Mouse (Mus musculus) embryonic facial prominence, embryonic 11.5 days (tissue): Measurements from ENCODE around the gene Adcy2. TPM values are rescaled to one million over a fixed set of nuclear protein-coding genes. Genes with fewer than 3 reads are reported as not detected.

Source experiments
- ATAC-seq: fragments of 200-750 bp; cut with Nextera tagmentation; replicated peaks from 2 replicates; pipeline ENCODE4 v1.8.0; 2017; ENCODE audit warnings: low read depth; ENCODE audit not compliant: insufficient number of reproducible peaks, low FRiP score, low TSS enrichment
- DNase-seq: peaks from one replicate; pipeline ENCODE4 v3.0.0-alpha.2; 2015; ENCODE audit warnings: low spot score
- H3K27ac ChIP-seq: fragments of 300-500 bp; sonication (generic); replicated peaks from 2 replicates; pipeline ENCODE4 v1.5.1; 2014; ENCODE audit warnings: mild to moderate bottlenecking, low read depth, low read length, control low read depth
- H3K27me3 ChIP-seq: fragments of 300-500 bp; sonication (generic); 2 replicates; pipeline ENCODE4 v1.6.1; 2014; ENCODE audit warnings: mild to moderate bottlenecking, low read length, moderate library complexity, mixed read lengths; ENCODE audit not compliant: control insufficient read depth, insufficient read depth
- H3K36me3 ChIP-seq: fragments of 300-500 bp; sonication (generic); replicated peaks from 2 replicates; pipeline ENCODE4 v1.6.1; 2014; ENCODE audit warnings: low read depth, mild to moderate bottlenecking, low read length, moderate library complexity, mixed read lengths; ENCODE audit not compliant: control insufficient read depth, insufficient read depth
- H3K4me1 ChIP-seq: fragments of 300-500 bp; sonication (generic); 2 replicates; pipeline ENCODE4 v1.6.1; 2014; ENCODE audit warnings: low read length, mixed read lengths; ENCODE audit not compliant: control insufficient read depth, insufficient read depth
- H3K4me2 ChIP-seq: fragments of 300-500 bp; sonication (generic); 2 replicates; pipeline ENCODE4 v1.6.1; 2014; ENCODE audit warnings: low read depth, mild to moderate bottlenecking, control low read depth, low read length, moderate library complexity
- H3K4me3 ChIP-seq: fragments of 300-500 bp; sonication (generic); 2 replicates; pipeline ENCODE4 v1.5.1; 2014; ENCODE audit warnings: low read depth, low read length, control low read depth
- H3K9ac ChIP-seq: fragments of 300-500 bp; sonication (generic); replicated peaks from 2 replicates; pipeline ENCODE4 v1.6.1; 2014; ENCODE audit warnings: mild to moderate bottlenecking, control low read depth, low read length
- H3K9me3 ChIP-seq: fragments of 300-500 bp; sonication (generic); replicated peaks from 2 replicates; pipeline ENCODE4 v1.6.1; 2016; ENCODE audit warnings: mild to moderate bottlenecking, low read length, inconsistent platforms, mixed read lengths; ENCODE audit not compliant: control insufficient read depth
- WGBS: fragments of 180-500 bp; shearing (Covaris S2); extraction: QIAGEN DNeasy Blood & Tissue Kit; methylation state at CpG from one replicate; pipeline ENCODE4 v1.1.7; 2014; 5-methylcytosine and 5-hydroxymethylcytosine counted together
- polyA plus RNA-seq: library from polyadenylated mRNA; unstranded; fragments of >200 nt; fragmentation: Nextera tagmentation; extraction: Ambion mirVana; gene quantifications from 2 replicates; pipeline ENCODE4 v1.2.1, GENCODE M21; 2014

Adcy2 gene
- polyA plus RNA-seq, 1 experiment from 2014 or later: 2.1 TPM

DNA sequence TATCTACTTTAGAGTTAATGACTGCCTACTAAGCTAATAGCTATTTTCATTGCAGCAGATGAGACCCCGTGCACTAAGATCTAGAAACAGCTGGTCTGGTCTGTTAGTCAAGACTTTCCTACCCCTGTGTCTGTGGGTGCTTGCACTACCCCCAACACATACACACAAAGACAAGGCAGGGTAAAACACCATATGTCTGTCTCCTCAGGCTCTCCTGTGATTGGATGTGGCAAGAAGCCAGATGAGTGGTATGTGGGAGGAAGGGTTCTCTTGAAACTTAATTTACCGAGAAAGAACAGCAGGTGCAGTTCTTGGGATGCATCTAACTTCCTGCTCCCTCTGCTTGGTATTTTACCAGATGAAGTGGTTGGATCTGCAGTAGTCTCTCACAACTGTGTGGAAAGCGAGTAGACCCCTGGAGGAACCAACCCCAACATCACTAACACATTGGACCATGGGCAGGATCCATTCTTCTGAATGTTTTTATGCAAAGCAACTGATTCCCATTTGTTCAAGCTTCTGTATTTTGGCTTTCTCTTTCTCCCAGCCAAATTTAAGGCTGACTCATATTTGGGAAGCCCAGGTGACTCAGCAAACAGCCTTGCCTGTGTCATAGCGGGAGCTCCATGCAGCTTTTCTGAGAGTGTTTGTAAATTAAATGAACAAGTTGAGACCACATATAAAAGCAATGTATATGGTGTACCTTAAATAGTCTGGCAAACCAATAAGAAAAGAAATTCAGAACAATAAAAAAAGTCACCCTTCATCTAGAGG lies 183.4 kb downstream of the Adcy2 start:
- Histone ChIP-seq H3K27ac (no peak overlapping the region), H3K9me3 (no peaks in the 10 kb centered on the region), H3K4me3 (no peak overlapping the region), H3K4me1 (no peaks in the 10 kb centered on the region), H3K9ac (no peak overlapping the region), H3K4me2 (no peak overlapping the region), H3K36me3 (no peaks in the 10 kb centered on the region), H3K27me3 (no peaks in the 10 kb centered on the region)
- 83% methylated on average over 4 of the region's 4 CpGs for WGBS
- ATAC-seq: no peak
- no peak for DNase-seq

GRCm38 (mm10) chr13:68811185-68811584 lies 188.2 kb downstream of the Adcy2 start:
- WGBS: 85% methylated on average over 3 of the region's 3 CpGs
- H3K9ac ChIP-seq: no peak overlapping the region
- no peak for DNase-seq
- no peaks in the 10 kb centered on the region for H3K4me1 ChIP-seq
- H3K27ac ChIP-seq: no peak overlapping the region
- H3K9me3 ChIP-seq: no peaks in the 10 kb centered on the region
- H3K27me3 ChIP-seq: no peaks in the 10 kb centered on the region
- H3K4me3 ChIP-seq: no peak overlapping the region
- no peak for ATAC-seq
- H3K36me3 ChIP-seq: no peaks in the 10 kb centered on the region
- H3K4me2 ChIP-seq: no peak overlapping the region

DNA sequence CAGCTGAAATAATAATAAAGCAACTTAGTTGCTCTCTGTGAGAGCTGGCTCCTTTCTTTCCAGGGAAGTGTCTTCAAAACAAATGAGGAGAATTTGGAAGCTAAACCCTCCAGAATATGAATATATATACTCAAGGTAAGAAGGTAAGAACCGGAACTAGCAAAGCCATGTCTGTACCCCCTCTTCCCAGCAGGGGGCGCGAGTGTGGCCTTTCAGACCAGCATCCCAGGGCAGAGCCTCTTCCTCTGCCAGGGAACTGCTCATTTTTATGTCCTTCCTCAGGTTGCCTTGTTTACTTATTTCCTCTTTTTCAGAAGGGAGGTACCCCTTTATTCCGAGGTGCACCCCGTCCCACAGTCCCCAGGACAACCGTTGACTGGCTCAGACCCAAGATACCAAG lies 199.6 kb downstream of the Adcy2 start:
- WGBS: 65% methylated on average over 6 of the region's 6 CpGs
- no peak overlapping the region for H3K27ac ChIP-seq
- no peaks in the 10 kb centered on the region for H3K4me1 ChIP-seq
- no peak overlapping the region for H3K4me2 ChIP-seq
- ATAC-seq (no peak), DNase-seq (peak; percentile 19)
- no peak overlapping the region for H3K4me3 ChIP-seq
- H3K9me3 ChIP-seq: no peaks in the 10 kb centered on the region
- no peaks in the 10 kb centered on the region for H3K27me3 ChIP-seq
- no peak overlapping the region for H3K9ac ChIP-seq
- no peaks in the 10 kb centered on the region for H3K36me3 ChIP-seq

DNA sequence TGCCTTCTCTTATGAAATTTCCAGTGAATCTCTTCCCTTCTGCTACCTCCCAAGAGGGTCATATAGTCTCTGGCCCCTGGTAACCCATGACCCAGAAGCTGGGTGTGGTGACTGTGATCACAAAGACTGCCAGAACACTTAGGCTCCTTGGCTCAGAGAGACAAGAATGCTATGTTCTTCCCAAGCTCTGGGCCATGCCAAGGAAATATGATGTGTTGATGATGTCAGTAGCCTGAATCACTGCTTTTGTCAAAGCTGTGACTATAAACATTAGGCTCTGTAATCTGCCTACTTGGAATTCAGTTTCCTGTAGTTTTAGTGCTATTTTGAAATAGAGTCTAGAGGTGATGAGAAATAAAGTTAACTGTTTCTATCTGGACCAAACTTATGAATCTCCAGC lies 206.1 kb downstream of the Adcy2 start:
- DNase-seq (no peak), ATAC-seq (no peak)
- Histone ChIP-seq H3K27ac (no peak overlapping the region), H3K4me3 (no peak overlapping the region), H3K4me2 (no peak overlapping the region), H3K36me3 (no peaks in the 10 kb centered on the region), H3K9ac (no peak overlapping the region), H3K4me1 (no peaks in the 10 kb centered on the region), H3K9me3 (no peaks in the 10 kb centered on the region), H3K27me3 (no peaks in the 10 kb centered on the region)

- H3K4me2 ChIP-seq: no peak overlapping the region
- DNase-seq: no peak
- WGBS: 90% methylated on average over 8 of the region's 8 CpGs
- H3K9ac ChIP-seq: no peak overlapping the region
- H3K36me3 ChIP-seq: no peaks in the 10 kb centered on the region
- H3K4me3 ChIP-seq: no peak overlapping the region
- no peaks in the 10 kb centered on the region for H3K9me3 ChIP-seq
- no peak for ATAC-seq
- no peaks in the 10 kb centered on the region for H3K4me1 ChIP-seq
- no peak overlapping the region for H3K27ac ChIP-seq
- H3K27me3 ChIP-seq: no peaks in the 10 kb centered on the region
Observed at GRCm38 (mm10) chr13:68787286-68788061, 211.9 kb downstream of the Adcy2 start.

DNA sequence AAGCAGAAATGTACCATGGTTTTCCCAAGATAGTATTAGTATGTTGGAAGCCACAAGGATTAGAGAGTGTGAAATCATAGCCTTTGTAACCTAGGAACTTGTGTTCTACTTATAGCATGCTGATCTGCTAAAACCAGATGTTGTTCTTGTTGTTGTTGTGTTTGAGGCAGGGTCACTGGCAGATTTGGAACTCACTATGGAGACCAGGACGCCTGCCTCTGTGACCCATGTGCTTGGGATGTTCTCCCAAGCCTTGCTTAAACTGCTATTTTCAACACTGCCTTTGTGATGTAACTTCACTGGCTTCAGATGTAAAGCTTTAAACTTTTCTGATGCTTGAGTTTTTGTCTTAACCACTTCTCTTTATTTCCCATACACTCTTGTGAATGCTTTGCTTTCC lies 216.2 kb downstream of the Adcy2 start:
- no peak overlapping the region for H3K4me3 ChIP-seq
- no peak for DNase-seq
- no peak overlapping the region for H3K4me2 ChIP-seq
- WGBS: 78% methylated on average over 1 of the region's 1 CpGs
- H3K36me3 ChIP-seq: no peaks in the 10 kb centered on the region
- H3K4me1 ChIP-seq: no peaks in the 10 kb centered on the region
- H3K9me3 ChIP-seq: no peaks in the 10 kb centered on the region
- ATAC-seq: no peak
- H3K27me3 ChIP-seq: no peaks in the 10 kb centered on the region
- no peak overlapping the region for H3K9ac ChIP-seq
- H3K27ac ChIP-seq: no peak overlapping the region

- H3K27ac ChIP-seq: no peak overlapping the region
- H3K4me2 ChIP-seq: no peak overlapping the region
- H3K27me3 ChIP-seq: no peaks in the 10 kb centered on the region
- no peak overlapping the region for H3K4me3 ChIP-seq
- ATAC-seq (no peak), DNase-seq (no peak)
- no peaks in the 10 kb centered on the region for H3K36me3 ChIP-seq
- H3K4me1 ChIP-seq: no peaks in the 10 kb centered on the region
- 84% methylated on average over 6 of the region's 6 CpGs for WGBS
- H3K9me3 ChIP-seq: no peaks in the 10 kb centered on the region
- no peak overlapping the region for H3K9ac ChIP-seq
Observed at GRCm38 (mm10) chr13:68778011-68778672, 221.2 kb downstream of the Adcy2 start.
